Mouse (Mus musculus) lung, postnatal 10 days (tissue): ENCODE measurements around the gene Fam189a2.

Source experiments
- DNase-seq: peaks from one replicate; pipeline ENCODE4 v3.0.0; 2021

Fam189a2 gene

GRCm38 (mm10) chr19:23970374-23970773, 60.4 kb downstream of the Fam189a2 start:
- no peak for DNase-seq

GRCm38 (mm10) chr19:23968862-23969225, 62.0 kb downstream of the Fam189a2 start:
- no peak for DNase-seq

DNA sequence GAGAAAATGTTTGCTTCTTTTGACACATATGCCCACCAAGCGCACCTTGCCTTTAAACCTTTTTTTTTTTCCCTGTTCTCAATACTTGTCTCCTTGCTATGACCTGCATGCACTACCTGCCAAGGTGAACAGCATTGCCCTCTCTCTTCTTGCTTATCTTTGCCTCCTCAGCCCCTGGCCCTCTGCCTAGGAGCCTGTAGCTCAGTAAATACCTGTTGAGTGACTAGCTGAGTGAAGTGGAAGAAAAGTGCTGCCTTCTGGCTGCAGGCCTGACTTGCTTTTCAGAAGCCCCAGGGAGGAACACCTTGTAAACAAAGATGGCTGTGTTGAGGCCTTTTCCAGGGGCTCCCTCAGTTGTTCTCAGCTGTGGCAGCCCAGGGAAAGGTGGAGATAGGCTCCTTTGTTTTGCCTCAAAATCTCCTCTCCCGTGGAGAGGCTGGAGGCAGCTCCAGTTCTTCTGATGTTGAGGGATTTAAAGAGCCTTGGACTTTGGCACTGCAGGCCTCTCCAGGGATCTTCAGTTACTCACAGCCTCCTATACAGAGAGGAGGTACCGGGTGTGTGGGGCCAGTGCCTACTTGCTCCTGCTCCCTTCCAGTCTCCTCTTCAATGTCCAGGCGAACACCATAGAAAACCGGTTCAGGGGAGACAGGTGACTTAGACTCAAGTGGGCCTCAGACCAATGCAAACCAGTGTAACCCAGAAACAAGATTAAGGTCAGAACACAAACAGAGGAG, 62.5 kb downstream of the Fam189a2 start:
- peak; percentile 72 for DNase-seq

DNA sequence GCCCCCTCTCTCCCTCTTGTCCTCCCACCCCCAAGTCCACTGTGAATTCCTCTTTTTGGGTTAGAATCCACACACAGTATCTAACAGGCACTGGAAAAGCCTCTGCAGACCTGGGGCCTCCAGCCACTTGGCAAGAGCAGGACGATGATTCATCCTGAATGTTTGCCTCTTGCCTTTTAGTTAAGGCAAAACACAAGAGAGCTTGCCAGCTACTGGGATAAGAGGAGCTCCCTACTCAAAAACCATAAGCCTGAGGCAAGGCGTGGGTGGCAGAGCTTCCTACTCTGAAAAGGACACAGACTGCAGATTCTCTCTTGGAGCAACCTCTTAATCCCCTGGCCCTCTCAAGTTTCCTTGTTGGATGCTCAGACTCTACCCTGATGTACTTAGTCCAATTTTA, 63.7 kb downstream of the Fam189a2 start:
- peak; percentile 71 for DNase-seq

DNA sequence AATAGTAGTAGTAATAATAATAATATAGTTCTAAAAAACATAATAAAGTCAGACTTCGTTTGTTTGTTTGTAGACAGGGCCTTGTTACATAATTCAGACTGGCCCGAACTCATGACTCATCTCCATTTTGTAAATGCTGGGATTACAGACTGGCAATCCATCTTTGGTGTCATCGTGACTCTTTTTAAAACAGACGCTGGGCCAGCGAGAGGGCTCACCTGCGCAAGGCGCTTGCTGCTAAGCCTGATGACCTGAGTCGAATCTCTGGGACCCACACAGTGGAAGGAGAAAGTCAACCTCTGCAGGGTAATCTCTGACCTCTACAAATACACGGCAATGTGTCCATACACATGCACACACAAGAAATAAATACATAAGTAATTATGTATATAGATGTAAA, 64.4 kb downstream of the Fam189a2 start:
- no peak for DNase-seq

GRCm38 (mm10) chr19:23964401-23964910, 66.4 kb downstream of the Fam189a2 start:
- DNase-seq: no peak

DNA sequence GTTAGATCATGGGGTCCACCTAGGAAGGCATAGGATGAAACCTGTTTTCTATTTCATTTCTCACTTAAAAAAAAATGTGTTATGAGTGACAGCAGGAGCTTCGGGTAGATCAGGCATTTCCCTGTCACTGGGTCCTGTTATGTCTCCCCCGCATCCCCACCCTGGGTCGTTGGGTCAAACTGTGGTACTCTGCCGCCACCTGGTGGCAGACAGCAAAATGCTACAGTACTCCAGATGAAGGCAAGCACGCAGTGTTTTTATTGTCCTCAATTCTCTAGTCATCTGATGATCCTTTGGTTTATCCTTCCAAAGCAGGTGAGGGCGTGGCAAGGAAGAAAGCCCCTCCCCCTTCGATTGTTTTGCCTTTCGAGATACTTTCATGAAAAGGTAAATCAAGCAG, 69.3 kb downstream of the Fam189a2 start:
- peak; percentile 81 for DNase-seq

GRCm38 (mm10) chr19:23960831-23961447, 69.9 kb downstream of the Fam189a2 start:
- no peak for DNase-seq

DNA sequence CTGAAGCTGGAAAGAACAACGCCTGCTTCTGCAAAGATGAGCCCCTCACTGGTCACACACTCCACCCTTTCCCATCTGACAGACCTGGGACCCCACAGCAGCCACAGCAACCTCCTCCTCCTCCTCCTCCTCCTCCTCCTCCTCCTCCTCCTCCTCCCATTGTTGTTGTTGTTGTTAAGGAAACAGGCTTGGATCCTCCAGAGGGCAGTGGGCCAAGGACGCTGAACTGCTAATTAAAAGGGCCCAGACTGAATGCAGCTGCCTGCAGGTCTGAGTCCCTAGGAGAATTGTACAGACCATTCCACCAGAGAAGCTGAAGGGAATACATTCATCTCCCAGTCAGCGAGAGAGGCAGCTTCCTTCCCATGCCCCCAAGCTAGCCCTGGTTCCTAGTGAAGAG, 70.5 kb downstream of the Fam189a2 start:
- DNase-seq: peak; percentile 65

DNA sequence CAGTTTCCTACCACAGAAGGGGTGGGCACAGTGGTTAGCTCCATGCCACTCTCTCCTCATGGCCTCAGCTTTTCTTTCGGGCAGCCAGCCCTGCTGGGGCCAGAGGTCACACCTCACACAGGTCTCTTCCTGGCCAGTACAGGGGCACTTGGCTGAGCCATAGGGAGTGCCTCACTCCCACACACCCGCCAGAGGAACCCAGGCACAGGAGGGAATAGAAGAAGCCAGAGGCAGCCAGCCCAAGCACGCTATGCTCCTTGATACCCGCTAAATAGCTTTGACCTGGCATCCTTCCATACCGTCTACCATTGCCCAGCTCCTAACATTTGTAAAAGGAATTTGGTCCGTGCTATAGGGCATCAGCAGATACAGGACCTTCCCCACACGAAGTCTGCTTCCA, 70.9 kb downstream of the Fam189a2 start:
- DNase-seq: peak; percentile 14

DNA sequence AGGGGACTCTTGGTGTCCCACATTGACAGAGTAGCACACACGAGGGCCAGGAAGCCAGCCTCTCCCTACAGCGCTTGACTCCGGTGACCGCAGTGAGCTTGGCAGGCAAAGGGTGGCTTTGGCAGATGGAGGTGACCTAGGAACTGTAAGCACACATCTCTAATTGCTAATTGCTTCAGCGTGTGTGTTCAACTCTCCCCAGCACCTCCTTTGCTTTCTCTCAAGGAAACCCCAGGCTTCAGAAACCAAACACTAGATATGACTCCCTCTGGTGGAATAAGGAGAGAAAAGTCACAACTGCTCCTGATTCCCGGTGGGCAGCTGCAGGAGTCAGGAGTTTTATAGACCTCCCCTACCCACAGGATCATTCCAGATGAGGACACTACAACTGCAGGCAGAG, 71.9 kb downstream of the Fam189a2 start:
- peak; percentile 21 for DNase-seq

DNA sequence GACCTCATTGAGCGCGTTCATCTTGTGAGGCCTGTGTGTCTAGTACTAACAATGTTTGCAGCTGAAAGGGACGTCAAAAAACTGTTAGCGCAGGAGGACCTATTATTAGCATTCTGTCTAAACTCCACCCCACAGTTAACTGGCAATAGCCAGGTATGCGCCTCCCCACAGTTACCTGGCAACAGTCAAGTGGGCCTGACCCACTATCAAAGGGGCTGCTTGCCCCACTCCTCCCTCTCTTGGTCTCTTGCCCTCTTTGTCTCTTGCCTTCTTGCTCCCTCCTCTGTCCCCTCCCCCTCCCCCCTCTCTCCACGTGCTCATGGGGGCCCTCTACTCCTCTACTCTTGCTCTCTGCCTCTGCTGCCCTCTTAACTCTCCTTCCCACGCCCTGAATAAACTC, 73.3 kb downstream of the Fam189a2 start:
- DNase-seq: peak; percentile 34

DNA sequence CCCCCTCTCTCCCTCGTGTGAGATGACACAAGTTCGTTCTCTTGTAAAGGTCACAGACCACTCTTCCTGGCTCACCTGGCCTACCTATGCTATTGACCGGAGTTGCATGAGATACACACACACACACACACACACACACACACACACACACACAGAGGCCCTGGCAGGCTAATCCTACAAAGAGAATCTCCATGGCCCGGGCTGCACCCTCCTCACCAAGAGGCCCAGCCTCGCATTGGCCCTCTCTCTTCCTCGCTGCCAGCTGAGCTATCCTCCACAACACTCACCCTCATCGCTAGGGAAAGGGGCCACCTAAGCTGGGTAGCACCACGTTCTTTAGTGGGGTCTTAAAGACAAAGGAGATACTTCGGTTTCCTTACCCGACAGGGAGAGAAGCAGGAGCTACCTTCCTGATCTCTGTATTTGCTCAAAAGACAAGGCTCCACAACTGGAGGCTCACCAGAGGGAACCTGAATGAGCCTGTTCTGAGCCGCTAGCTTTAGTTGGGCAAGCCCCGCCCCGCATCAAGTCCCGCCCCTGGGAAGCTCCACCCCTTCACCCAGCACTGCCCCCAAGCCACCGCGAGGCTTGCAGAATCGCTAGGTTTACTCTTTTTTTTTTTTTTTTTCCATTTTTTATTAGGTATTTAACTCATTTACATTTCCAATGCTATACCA, 74.4 kb downstream of the Fam189a2 start:
- peak; percentile 42 for DNase-seq

DNA sequence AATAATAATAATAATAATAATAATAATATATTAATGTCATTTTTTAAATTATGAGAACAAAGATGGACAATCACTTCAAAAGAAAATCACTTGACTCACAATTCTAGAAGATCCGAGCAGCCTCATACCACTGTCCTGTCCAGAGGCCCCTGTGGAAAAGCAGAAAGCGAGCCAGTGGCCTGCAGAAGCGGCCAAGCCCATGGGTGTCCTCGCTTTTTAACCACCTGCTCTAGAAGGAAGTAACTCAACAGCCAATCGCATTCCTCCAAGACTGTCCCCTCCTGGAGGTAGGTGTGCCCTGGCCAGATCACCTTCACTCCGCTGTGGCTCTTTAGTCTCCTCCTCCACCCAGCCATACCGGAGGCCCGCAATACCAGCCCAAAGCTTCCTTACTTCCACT, 75.4 kb downstream of the Fam189a2 start:
- no peak for DNase-seq

GRCm38 (mm10) chr19:23948301-23949000, 82.4 kb downstream of the Fam189a2 start:
- DNase-seq: no peak

DNA sequence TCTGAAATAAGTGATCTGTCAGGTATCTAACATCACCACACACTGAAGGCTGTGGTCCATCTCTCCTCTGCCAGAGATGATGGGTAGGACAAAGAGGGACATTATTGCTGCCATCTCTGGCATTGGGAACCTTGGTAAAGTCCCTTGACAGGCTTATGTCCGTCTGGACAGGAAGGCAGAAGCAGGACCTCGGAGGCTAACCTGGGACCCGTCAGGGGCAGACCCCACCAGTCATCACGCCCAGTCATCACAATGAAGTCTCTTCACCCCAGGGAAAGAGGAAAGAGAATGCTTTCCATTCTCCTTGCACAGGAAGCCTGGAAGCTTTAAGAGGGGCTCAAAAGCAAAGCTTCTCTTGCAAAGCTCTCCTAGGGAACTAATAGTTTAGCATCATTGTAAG, 82.9 kb downstream of the Fam189a2 start:
- no peak for DNase-seq

- DNase-seq: no peak
Measured at GRCm38 (mm10) chr19:23946751-23947150, 84.1 kb downstream of the Fam189a2 start.

DNA sequence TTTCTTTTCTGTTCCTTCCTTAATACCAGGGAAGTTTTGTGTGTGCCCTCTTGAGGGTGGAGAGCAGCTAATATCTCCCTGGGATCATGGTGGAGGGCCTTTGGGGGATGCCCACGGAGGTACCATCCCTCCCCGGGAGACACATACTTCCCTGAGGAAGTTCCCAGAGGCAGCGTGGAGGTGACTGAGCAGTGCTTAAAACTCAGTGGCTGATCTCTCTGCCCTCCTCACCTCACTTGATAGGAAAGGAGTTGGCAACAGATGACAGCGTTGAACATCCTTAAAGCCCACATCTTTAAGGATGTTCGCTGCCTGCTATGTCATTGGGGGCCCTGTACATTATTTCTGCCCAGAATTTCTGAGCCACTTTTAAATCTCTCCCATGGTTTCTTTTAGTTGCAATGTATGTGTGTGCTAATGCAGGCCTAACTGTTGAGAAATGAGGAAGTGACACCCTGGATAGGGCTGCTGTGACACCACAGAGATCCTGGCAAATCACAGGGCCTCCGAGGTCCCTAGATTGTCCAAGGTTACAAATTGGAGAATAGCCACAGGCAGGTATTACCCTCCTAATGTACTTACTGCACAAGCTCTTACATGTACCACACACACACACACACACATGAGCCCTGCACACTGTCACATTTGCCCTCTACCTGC, 84.7 kb downstream of the Fam189a2 start:
- no peak for DNase-seq

DNA sequence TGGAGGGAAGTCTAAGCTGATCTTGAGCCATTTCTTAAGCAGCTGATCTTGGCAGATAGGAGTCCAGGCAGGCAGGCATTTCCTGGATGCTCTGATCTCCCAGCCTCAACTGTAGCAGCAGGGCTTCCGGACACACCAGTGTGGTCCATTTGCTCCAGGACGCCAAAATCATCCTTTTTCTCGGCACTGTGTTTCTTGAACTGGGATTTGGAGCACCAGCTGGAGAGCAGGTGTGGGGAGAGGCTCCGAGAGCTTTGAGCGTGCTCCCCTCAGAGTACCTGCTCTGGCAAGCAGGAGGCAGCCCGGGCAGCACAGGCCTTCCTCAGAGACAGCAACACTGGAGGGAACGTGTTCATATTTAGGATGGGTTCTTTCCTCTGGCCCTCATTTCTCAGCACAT, 87.9 kb downstream of the Fam189a2 start:
- DNase-seq: no peak

- DNase-seq: no peak
Measured at GRCm38 (mm10) chr19:23941422-23941949, 89.3 kb downstream of the Fam189a2 start.

- DNase-seq: no peak
Measured at GRCm38 (mm10) chr19:23930826-23931225, 100.0 kb downstream of the Fam189a2 start.

DNA sequence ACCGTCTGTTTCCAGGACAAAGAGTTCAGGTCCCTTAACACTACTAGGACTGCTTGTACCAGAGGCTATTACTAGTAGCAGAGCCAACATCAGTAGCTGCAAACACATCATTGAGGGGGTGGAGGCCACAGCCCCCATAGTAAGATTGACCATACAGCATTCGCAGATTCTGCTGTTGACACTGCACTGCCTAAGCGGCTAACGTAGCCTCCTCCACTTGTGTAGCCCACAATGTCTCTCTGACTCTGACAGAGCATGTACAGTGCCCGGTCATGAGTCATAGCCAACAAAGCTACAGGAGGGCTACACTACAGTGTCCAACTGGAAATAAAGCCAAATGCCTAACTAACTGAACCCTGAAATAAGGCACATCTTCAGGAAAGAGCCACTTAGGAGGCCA, 105.3 kb downstream of the Fam189a2 start:
- DNase-seq: no peak

- no peak for DNase-seq
Measured at GRCm38 (mm10) chr19:23924791-23925190, 106.0 kb downstream of the Fam189a2 start.
